Mouse (Mus musculus) lung, postnatal 0 days (tissue): ENCODE results near the gene Gabrr2.

Experiments
- CTCF ChIP-seq: IDR thresholded peaks from 2 replicates; pipeline ENCODE4 v1.5.1; 2016; ENCODE audit warnings: antibody characterized with exemption, mild to moderate bottlenecking
- EP300 ChIP-seq: IDR thresholded peaks from 2 replicates; pipeline ENCODE4 v1.6.1; 2016; ENCODE audit warnings: antibody characterized with exemption, mild to moderate bottlenecking, control low read depth

DNA sequence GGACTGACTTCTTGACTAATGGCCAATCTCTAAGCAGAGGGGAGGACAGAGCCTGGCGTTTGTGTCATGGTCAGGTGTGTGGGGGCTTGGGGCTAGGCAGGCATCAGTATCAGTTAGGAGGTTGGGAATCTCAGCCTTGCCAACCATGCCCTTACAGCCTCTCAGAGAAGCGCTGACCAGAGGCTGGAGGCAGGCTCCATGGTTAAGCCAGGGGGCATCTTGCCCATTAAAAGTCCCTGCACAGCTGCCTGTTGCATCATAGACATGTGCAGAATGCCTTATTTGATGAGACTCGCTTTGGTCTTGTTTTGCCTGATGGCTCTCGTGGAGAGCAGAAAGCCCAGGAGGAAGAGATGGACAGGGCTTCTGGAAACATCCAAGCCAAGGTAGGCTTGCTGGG is at the start of gene Gabrr2:
- no peak for TF ChIP-seq EP300
- TF ChIP-seq CTCF = no peak
